In genomic region chr10:70096366-70097188, GRCm38 (mm10) we compare ENCODE assay signal across 8 mouse cellular contexts. TPM values are rescaled to one million over a fixed set of nuclear protein-coding genes. Genes with fewer than 3 reads are reported as not detected.
DNase-seq lines count a peak whose midpoint lies in the region; ATAC-seq and TF ChIP-seq lines count a peak whose summit lies in the region.

Gene Ccdc6 (plus strand): TSS chr10:70097121.

- DNase-seq in ES-E14 (ENCODE audit: low read depth, low spot score), result peak; percentile 47
- DNase-seq in cerebellum, adult 18-20 months, result peak; percentile 87 to 93
- peak; percentile 92 for DNase-seq in forebrain, postnatal 0 days
- DNase-seq in heart, postnatal 36 days, result peak; percentile 89 to 91
- peak; percentile 48 to 71 for DNase-seq in layer of hippocampus, adult 8-10 months (ENCODE audit: low spot score in 2 of 2)
- peak; percentile 74 for DNase-seq in ovary, adult 18-20 months (ENCODE audit: low spot score)
- peak; percentile 91 for DNase-seq in thymus, postnatal 0 days (ENCODE audit: low spot score)

- H3K36me3 ChIP-seq in ES-E14 (ENCODE audit: control insufficient read depth, insufficient read depth, low read length, poor library complexity, severe bottlenecking), result peaks cover 4% of the 10 kb centered on the region; the same call in 1 of the 2 replicates
- no peaks in the 10 kb centered on the region for H3K36me3 ChIP-seq in forebrain, postnatal 0 days (ENCODE audit: insufficient read depth)
- H3K36me3 ChIP-seq in lung, embryonic 16.5 days (ENCODE audit: control insufficient read depth, insufficient read depth, low read length), result no peaks in the 10 kb centered on the region

- H3K9ac ChIP-seq in ES-E14 (ENCODE audit: insufficient read depth, low read depth, low read length, poor library complexity, severe bottlenecking), result peak within 1 kb of the TSS; percentile 93
- peak within 1 kb of the TSS; percentile 74 for H3K9ac ChIP-seq in forebrain, postnatal 0 days
- peak within 1 kb of the TSS; percentile 92 for H3K9ac ChIP-seq in lung, embryonic 16.5 days (ENCODE audit: low read length)

- no peaks in the 10 kb centered on the region for H3K27me3 ChIP-seq in forebrain, postnatal 0 days (ENCODE audit: insufficient read depth, low read length)
- no peaks in the 10 kb centered on the region for H3K27me3 ChIP-seq in lung, embryonic 16.5 days (ENCODE audit: control insufficient read depth, insufficient read depth, low read depth, low read length)

- H3K4me1 ChIP-seq in ES-E14 (ENCODE audit: control insufficient read depth in 2 of 2, insufficient read depth in 2 of 2, low read length in 2 of 2, poor library complexity in 1 of 2), result peaks cover 10 to 22% of the 10 kb centered on the region in 2 experiments; a peak in 3 of 4 replicates
- peaks cover 12% of the 10 kb centered on the region; the same call in 1 of the 2 replicates for H3K4me1 ChIP-seq in forebrain, postnatal 0 days (ENCODE audit: insufficient read depth)
- H3K4me1 ChIP-seq in lung, embryonic 16.5 days (replicated peaks; ENCODE audit: control insufficient read depth, insufficient read depth, low read length), result peaks cover 19% of the 10 kb centered on the region

- peak within 1 kb of the TSS; percentile 90 for H3K4me2 ChIP-seq in forebrain, postnatal 0 days (ENCODE audit: low read depth)
- H3K4me2 ChIP-seq in lung, embryonic 16.5 days (ENCODE audit: low read depth, low read length), result peak within 1 kb of the TSS; percentile 92

- H3K27ac ChIP-seq in ES-E14 (ENCODE audit: insufficient read depth, low read depth, low read length, poor library complexity, severe bottlenecking), result peak within 1 kb of the TSS; percentile 95
- peak within 1 kb of the TSS; percentile 86 for H3K27ac ChIP-seq in forebrain, postnatal 0 days (ENCODE audit: low read depth, low read length)
- H3K27ac ChIP-seq in lung, embryonic 16.5 days (ENCODE audit: low read length), result peak within 1 kb of the TSS; percentile 89

- 3% methylated on average over 41 of the region's 77 CpGs for WGBS in forebrain, postnatal 0 days
- whole genome bisulfite sequencing in lung, embryonic 16.5 days, result under 1% methylated on average over 49 of the region's 77 CpGs

- peak; percentile 74 for TF ChIP-seq CTCF in forebrain, postnatal 0 days (IDR thresholded peaks at IDR 0.05; ENCODE audit: low read depth)

- peak within 1 kb of the TSS; percentile 94 to 100 for H3K4me3 ChIP-seq in ES-E14 (ENCODE audit: insufficient read depth in 1 of 2, low read depth in 1 of 2, low read length in 2 of 2, poor library complexity in 1 of 2, severe bottlenecking in 1 of 2)
- peak within 1 kb of the TSS; percentile 74 for H3K4me3 ChIP-seq in forebrain, postnatal 0 days (ENCODE audit: low read depth, low read length)
- H3K4me3 ChIP-seq in lung, embryonic 16.5 days (ENCODE audit: low read length), result peak within 1 kb of the TSS; percentile 94

- no peaks in the 10 kb centered on the region for H3K9me3 ChIP-seq in ES-E14 (ENCODE audit: control insufficient read depth, insufficient read depth, low read depth, low read length)
- H3K9me3 ChIP-seq in forebrain, postnatal 0 days (ENCODE audit: low read length), result no peaks in the 10 kb centered on the region
- H3K9me3 ChIP-seq in lung, embryonic 16.5 days (ENCODE audit: control insufficient read depth, low read length), result no peaks in the 10 kb centered on the region

- intact Hi-C loops in heart, postnatal 36 days (cut with DNase I), result loop anchor here (2.0 to 5.0 kb wide), 5 partner anchors 56 to 346 kb away; partner anchors contain the start of gene Fam13c

- ATAC-seq in forebrain, postnatal 0 days, result peak; percentile 94
- ATAC-seq in lung, embryonic 16.5 days (ENCODE audit: low read depth), result peak; percentile 84

- in situ Hi-C loops in ES-E14 (cut with MboI; ENCODE audit: low sequenced_read_pairs in 2 of 2, unreplicated experiment in 2 of 2), result no loop called here

TF ChIP-seq in ES-E14, 5 proteins besides CTCF, POLR2A, EP300 and RAD21:
- TF ChIP-seq ZNF384 (IDR thresholded peaks at IDR 0.05; ENCODE audit: low read depth, low read length), result no peak
- TF ChIP-seq HCFC1 (IDR thresholded peaks at IDR 0.05; ENCODE audit: borderline replicate concordance, insufficient read depth, low read length), result peak; percentile 52; the same call in 1 of the 2 replicates

RNA-seq across cellular contexts. Expression of gene Ccdc6, which starts in this region (rescaled TPM):
- total RNA-seq in ES-E14 (2012; rRNA removed), result 21.3 and 24.0 TPM in 2 replicates
- total RNA-seq in forebrain, postnatal 0 days (2014; rRNA removed), result 24.4 and 34.2 TPM in 2 replicates
- polyA plus RNA-seq in forebrain, postnatal 0 days (2015; fragmentation: Nextera tagmentation; extraction: Ambion mirVana), result 16.1 and 20.8 TPM in 2 replicates
- total RNA-seq in heart, postnatal 36 days (2021), result 10 to 100 TPM; 27.7 to 29.3 TPM
- 10 to 100 TPM; 56.7 to 70.6 (median 66.3) TPM for total RNA-seq in layer of hippocampus, adult 8-10 months (2022)
- 15.1 and 16.3 TPM in 2 replicates for polyA plus RNA-seq in lung, embryonic 16.5 days (2015; fragmentation: Nextera tagmentation; extraction: Ambion mirVana)
- 14.7 and 16.4 TPM in 2 replicates for polyA plus RNA-seq in thymus, postnatal 0 days (2015; fragmentation: Nextera tagmentation; extraction: Ambion mirVana)

Comparison
In these comparisons a context has a peak if more than half of its experiments do, and no peak if none do; other contexts are left out.
1. Peak in every context shown above with its lines: DNase-seq, ATAC-seq, H3K4me3 ChIP-seq and H3K27ac ChIP-seq.